Mouse (Mus musculus) forebrain, embryonic 16.5 days (tissue): ENCODE measurements around the gene Erc2. TPM values are rescaled to one million over a fixed set of nuclear protein-coding genes. Genes with fewer than 3 reads are reported as not detected.

Experiments used
- ATAC-seq: fragments of 200-750 bp; cut with Nextera tagmentation; 2 replicates; pipeline ENCODE4 v1.8.0; 2017; ENCODE audit warnings: mild to moderate bottlenecking, moderate library complexity
- H3K27ac ChIP-seq: fragments of 300-500 bp; sonication (generic); 2 replicates; pipeline ENCODE4 v1.5.1; 2014; ENCODE audit warnings: low read length, control low read depth
- H3K27me3 ChIP-seq: fragments of 300-500 bp; sonication (generic); replicated peaks from 2 replicates; pipeline ENCODE4 v1.6.1; 2014; ENCODE audit warnings: low read length; ENCODE audit not compliant: control insufficient read depth, insufficient read depth
- H3K36me3 ChIP-seq: fragments of 300-500 bp; sonication (generic); 2 replicates; pipeline ENCODE4 v1.6.1; 2014; ENCODE audit not compliant: control insufficient read depth, insufficient read depth
- H3K4me1 ChIP-seq: fragments of 300-500 bp; sonication (generic); replicated peaks from 2 replicates; pipeline ENCODE4 v1.6.1; 2014; ENCODE audit warnings: low read length; ENCODE audit not compliant: control insufficient read depth, insufficient read depth
- H3K4me2 ChIP-seq: fragments of 300-500 bp; sonication (generic); 2 replicates; pipeline ENCODE4 v1.6.1; 2014; ENCODE audit warnings: mild to moderate bottlenecking, low read length, control low read depth
- H3K4me3 ChIP-seq: fragments of 300-500 bp; sonication (generic); replicated peaks from 2 replicates; pipeline ENCODE4 v1.5.1; 2014; ENCODE audit warnings: mild to moderate bottlenecking, low read length, control low read depth
- H3K9ac ChIP-seq: fragments of 300-500 bp; sonication (generic); replicated peaks from 2 replicates; pipeline ENCODE4 v1.6.1; 2014; ENCODE audit warnings: low read depth, low read length, control low read depth
- H3K9me3 ChIP-seq: fragments of 300-500 bp; sonication (generic); 2 replicates; pipeline ENCODE4 v1.6.1; 2016; ENCODE audit warnings: low read length; ENCODE audit not compliant: control insufficient read depth
- WGBS: fragments of 180-500 bp; shearing (Covaris S2); extraction: QIAGEN DNeasy Blood & Tissue Kit; methylation state at CpG from one replicate; pipeline ENCODE4 v1.1.7; 2014; 5-methylcytosine and 5-hydroxymethylcytosine counted together
- polyA plus RNA-seq: library from polyadenylated mRNA; unstranded; fragments of >200 nt; fragmentation: Nextera tagmentation; extraction: Ambion mirVana; gene quantifications from 2 replicates; pipeline ENCODE4 v1.2.1, GENCODE M21; 2015

The Erc2 gene
- polyA plus RNA-seq, 1 experiment from 2014 or later, result 78.0 TPM

DNA sequence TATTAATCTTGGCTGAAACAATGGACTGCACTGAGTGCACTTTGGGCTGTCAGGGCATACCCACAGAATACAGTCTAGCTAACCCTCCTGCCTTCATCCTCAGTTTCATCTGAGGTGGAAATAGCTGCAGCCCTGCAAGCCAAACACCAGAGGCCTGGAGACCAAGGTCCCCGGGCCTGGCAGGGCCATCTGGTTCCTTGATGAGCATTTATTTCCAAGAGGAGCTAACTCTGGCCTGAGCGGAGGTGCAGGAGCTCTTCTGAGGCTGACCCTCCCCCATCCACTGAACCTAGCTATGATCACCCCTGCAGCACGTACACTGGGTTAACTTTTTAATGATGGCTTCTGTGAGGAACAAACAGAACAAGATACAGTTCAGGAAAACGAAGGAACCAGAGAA lies 108.9 kb downstream of the Erc2 start:
- H3K27ac ChIP-seq, result no peak overlapping the region
- 0 out of 2 replicates have a peak, but pooled peaks cover 2% of the 10 kb centered on the region for H3K4me1 ChIP-seq
- H3K4me3 ChIP-seq, result no peak overlapping the region
- no peaks in the 10 kb centered on the region for H3K36me3 ChIP-seq
- H3K4me2 ChIP-seq, result no peak overlapping the region
- no peaks in the 10 kb centered on the region for H3K27me3 ChIP-seq
- 47% methylated on average over 4 of the region's 4 CpGs for WGBS
- no peaks in the 10 kb centered on the region for H3K9me3 ChIP-seq
- no peak for ATAC-seq
- no peak overlapping the region for H3K9ac ChIP-seq

DNA sequence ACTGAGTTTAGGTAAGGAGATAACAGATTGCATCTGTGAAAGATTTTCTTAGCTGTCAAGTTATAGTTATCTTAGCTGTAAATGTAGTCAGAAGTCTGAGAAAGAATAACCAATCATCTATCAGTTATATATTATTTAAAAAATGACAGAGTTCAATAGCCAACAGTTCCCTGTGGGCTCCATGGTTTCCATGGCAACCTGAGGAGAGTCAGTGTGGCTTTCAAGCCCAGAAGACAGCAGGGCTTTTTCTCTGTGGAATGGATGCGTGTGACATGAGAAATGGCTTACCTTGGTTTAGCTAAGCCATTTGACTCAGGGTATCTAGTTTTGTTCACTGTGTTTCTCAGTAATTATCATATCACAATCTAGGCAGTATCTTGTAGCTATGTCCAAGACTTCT lies 117.2 kb downstream of the Erc2 start:
- no peaks in the 10 kb centered on the region for H3K9me3 ChIP-seq
- 32% methylated on average over 1 of the region's 1 CpGs for WGBS
- H3K27ac ChIP-seq, result no peak overlapping the region
- no peak overlapping the region for H3K4me3 ChIP-seq
- no peak overlapping the region for H3K9ac ChIP-seq
- no peak overlapping the region for H3K4me2 ChIP-seq
- ATAC-seq, result no peak
- no peaks in the 10 kb centered on the region for H3K36me3 ChIP-seq
- H3K4me1 ChIP-seq, result no peaks in the 10 kb centered on the region
- H3K27me3 ChIP-seq, result no peaks in the 10 kb centered on the region

DNA sequence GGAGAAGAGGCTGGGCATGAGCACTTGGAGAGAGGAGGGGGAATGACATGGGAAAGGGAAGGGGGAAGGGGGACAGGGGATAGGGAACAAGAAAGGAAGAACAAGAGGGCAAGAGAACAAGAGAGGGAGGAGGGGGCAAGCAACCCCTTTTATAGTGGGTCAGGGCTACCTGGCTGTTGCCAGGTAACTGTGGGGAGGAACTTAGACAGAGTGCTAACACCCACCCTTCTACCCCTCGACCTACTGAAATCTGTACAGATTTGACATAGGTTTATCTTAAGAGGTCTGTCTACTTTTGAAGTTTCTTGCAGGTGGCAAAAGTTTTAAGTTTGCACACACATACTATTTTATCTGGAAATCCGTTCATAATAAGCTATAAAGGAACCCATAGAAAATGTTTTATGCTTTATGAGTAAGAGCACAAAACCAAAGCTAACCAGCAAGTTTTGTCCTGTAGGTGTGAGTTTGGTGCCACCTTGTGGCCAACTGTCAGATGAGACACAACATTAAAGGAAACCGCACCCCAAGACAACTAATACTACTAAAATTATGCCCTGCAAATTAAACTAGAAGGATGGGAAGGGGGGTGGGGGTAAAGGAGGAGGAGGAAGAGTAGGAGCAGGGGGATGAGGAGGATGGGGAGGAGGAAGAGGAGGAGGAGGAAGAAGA lies 119.2 kb downstream of the Erc2 start:
- no peak overlapping the region for H3K4me2 ChIP-seq
- H3K9me3 ChIP-seq, result no peaks in the 10 kb centered on the region
- no peaks in the 10 kb centered on the region for H3K4me1 ChIP-seq
- H3K4me3 ChIP-seq, result no peak overlapping the region
- H3K27me3 ChIP-seq, result no peaks in the 10 kb centered on the region
- H3K27ac ChIP-seq, result no peak overlapping the region
- no peak overlapping the region for H3K9ac ChIP-seq
- H3K36me3 ChIP-seq, result no peaks in the 10 kb centered on the region
- ATAC-seq, result peak; percentile 49
- WGBS, result 22% methylated on average over 3 of the region's 3 CpGs

DNA sequence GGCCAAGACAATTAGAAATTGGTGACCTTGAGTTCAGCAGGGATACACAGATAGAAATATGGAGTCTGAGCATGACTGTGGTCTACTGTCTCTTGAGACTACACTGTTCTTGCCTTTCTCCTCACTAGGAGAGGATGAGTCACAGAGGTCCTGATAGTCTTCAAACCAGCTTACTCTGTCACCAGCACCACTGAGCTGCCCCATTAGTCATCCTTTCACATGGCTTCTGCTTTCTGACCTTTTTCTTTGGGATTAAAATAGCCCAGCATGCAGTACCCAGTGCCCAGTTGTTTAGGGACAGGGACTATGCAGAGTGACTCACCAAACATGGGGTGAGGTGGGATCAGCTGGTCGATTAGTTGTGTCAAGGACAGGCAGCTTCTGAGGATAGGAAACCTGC lies 132.1 kb downstream of the Erc2 start:
- 90% methylated on average over 1 of the region's 1 CpGs for WGBS
- Histone ChIP-seq H3K27ac (no peak overlapping the region), H3K9ac (no peak overlapping the region), H3K36me3 (no peaks in the 10 kb centered on the region), H3K4me3 (no peak overlapping the region), H3K4me2 (no peak overlapping the region), H3K27me3 (no peaks in the 10 kb centered on the region), H3K4me1 (no peaks in the 10 kb centered on the region), H3K9me3 (no peaks in the 10 kb centered on the region)
- ATAC-seq, result no peak

DNA sequence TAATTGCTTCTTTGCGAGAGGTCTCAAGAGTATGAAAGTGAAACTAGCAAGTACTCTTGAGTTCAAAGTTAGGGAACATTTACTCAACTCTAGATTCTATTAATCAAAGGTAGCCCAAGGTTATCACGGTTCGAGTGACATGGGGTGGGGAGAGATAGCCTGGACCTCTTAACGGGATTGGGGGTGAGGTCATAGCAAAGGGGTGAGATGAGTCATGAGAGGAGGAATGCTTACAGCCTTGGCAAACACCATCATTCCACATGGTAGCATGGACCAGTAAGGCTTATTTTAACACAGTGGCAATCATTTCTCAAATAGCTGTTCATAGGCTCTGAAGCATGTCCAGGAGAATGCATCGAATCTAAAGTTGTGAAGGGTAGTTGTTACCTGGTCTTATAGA lies 134.7 kb downstream of the Erc2 start:
- H3K27me3 ChIP-seq, result no peaks in the 10 kb centered on the region
- H3K4me2 ChIP-seq, result no peak overlapping the region
- no peaks in the 10 kb centered on the region for H3K9me3 ChIP-seq
- 91% methylated on average over 5 of the region's 5 CpGs for WGBS
- H3K4me1 ChIP-seq, result no peaks in the 10 kb centered on the region
- H3K36me3 ChIP-seq, result no peaks in the 10 kb centered on the region
- no peak overlapping the region for H3K27ac ChIP-seq
- H3K9ac ChIP-seq, result no peak overlapping the region
- ATAC-seq, result no peak
- H3K4me3 ChIP-seq, result no peak overlapping the region

DNA sequence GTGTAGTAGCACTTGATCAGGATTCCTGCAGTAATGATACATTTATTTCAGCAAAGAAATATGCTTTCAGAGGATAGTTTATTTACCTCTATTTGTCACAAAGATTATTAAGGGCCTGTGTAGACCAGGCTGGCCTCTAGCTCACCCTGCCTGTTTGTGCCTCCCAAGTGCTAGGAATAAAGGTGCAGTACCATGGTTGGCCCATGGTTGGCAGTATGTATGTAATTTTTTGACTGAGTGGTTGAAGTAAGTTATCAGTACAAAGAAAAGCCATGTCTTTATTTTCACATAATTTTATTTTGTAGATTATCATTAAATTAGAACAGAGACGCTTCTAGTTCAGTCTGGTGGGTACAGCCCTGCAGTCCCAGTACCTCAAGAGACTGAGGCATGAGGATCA lies 136.0 kb downstream of the Erc2 start:
- H3K4me3 ChIP-seq, result no peak overlapping the region
- no peak for ATAC-seq
- H3K36me3 ChIP-seq, result no peaks in the 10 kb centered on the region
- H3K4me2 ChIP-seq, result no peak overlapping the region
- no peaks in the 10 kb centered on the region for H3K9me3 ChIP-seq
- WGBS, result 91% methylated on average over 1 of the region's 1 CpGs
- no peak overlapping the region for H3K9ac ChIP-seq
- H3K4me1 ChIP-seq, result no peaks in the 10 kb centered on the region
- no peak overlapping the region for H3K27ac ChIP-seq
- H3K27me3 ChIP-seq, result no peaks in the 10 kb centered on the region

DNA sequence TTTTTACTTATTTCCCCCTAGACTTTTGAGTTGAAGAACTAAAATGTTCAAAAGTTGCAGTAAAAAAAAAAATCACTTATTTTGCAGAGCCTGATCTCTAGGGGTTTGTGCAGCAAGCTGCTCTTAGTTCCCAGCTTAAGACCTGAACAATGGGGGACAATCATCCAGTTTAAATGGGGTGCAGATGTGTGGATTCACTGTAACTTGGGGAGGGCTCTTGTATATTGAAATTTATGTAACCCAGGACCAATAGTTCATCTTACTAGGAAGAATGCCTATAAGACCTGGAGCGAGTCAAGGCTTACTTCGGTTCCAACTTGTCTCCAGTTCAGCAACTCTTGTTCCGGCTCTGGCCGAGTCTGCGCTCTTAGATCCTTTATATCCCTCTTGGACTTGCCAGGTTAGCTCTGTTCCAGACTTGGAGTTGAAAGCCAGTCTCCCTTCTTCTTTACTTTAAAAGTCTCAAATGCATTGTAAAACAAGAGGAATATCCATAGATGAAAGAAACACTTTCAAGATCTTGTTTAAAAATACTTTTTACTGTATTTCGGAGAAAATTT lies 136.9 kb downstream of the Erc2 start:
- WGBS, result 93% methylated on average over 6 of the region's 6 CpGs
- no peak overlapping the region for H3K4me3 ChIP-seq
- H3K27ac ChIP-seq, result no peak overlapping the region
- no peak overlapping the region for H3K4me2 ChIP-seq
- no peaks in the 10 kb centered on the region for H3K36me3 ChIP-seq
- no peaks in the 10 kb centered on the region for H3K27me3 ChIP-seq
- ATAC-seq, result no peak
- H3K9ac ChIP-seq, result no peak overlapping the region
- H3K9me3 ChIP-seq, result no peaks in the 10 kb centered on the region
- H3K4me1 ChIP-seq, result no peaks in the 10 kb centered on the region

DNA sequence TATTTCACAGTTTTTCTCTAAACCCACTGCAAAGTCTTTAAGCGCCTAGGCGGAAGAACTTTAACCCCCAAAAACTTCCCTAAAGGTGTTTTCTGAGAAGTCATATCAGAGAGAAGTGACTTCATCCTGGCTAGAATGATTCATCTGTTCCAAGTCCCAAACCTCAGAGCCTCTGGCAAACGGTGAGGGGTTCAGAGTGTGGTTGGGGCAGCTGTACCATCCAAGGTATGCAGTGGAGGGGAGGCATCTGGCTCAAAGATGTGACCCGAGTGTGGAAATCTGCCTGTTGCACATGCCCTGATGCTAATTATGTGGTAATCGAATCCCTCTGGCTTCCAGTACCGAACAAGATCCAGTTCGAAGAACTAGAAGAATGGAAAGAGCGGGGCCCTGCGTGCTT lies 137.8 kb downstream of the Erc2 start:
- no peaks in the 10 kb centered on the region for H3K36me3 ChIP-seq
- H3K4me1 ChIP-seq, result no peaks in the 10 kb centered on the region
- ATAC-seq, result no peak
- no peaks in the 10 kb centered on the region for H3K27me3 ChIP-seq
- no peak overlapping the region for H3K4me3 ChIP-seq
- 87% methylated on average over 9 of the region's 9 CpGs for WGBS
- no peak overlapping the region for H3K9ac ChIP-seq
- H3K4me2 ChIP-seq, result no peak overlapping the region
- no peak overlapping the region for H3K27ac ChIP-seq
- H3K9me3 ChIP-seq, result no peaks in the 10 kb centered on the region

DNA sequence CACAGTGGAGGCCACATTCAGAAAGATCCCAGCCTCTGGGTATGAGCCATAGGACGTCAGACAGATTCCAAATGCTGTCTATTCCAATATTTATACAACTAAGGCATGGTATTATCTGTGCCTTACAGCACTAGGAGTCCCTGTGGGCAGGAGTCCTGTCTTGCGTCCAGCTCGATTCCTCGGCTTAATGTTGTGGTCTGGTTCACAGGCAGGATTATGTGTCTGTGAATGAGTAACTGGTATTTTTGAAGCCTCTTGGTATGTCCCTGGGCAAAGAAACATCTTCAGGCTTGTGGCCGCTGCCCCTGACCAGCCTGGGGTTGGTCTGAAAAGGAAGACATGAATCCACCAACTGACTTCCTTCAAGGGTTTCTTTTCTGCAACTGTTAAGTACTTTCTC lies 153.1 kb downstream of the Erc2 start:
- Histone ChIP-seq H3K36me3 (peaks cover 4% of the 10 kb centered on the region; the same call in 1 of the 2 replicates), H3K4me1 (peaks cover 3% of the 10 kb centered on the region), H3K9ac (no peak overlapping the region), H3K9me3 (no peaks in the 10 kb centered on the region), H3K4me2 (no peak overlapping the region), H3K4me3 (no peak overlapping the region), H3K27ac (no peak overlapping the region), H3K27me3 (no peaks in the 10 kb centered on the region)
- 36% methylated on average over 5 of the region's 5 CpGs for WGBS
- no peak for ATAC-seq

DNA sequence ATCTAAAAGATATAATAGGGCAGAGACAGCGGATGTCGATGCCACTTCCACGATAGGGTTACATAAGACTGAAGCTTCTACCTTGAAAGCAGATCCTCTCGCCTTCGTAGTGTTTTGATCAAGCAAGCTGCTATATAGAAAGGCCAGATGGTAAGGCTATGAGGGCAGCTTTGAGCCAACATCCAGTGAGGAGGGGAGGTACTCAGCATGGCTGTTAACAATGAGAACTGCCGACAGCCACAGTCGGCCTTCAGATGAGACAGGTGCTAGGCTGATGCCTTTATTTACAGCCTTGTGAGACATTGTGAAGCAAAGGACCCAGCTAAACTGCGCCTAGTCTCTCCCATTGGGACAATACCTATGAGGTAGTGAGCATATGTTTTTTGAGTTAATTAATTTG lies 156.3 kb downstream of the Erc2 start:
- ATAC-seq, result peak; percentile 50
- no peaks in the 10 kb centered on the region for H3K27me3 ChIP-seq

More for the DNA sequence above, 156.3 kb downstream of the Erc2 start:
- Histone ChIP-seq H3K36me3 (peaks cover 4% of the 10 kb centered on the region; the same call in 1 of the 2 replicates), H3K4me1 (peaks cover 3% of the 10 kb centered on the region), H3K9me3 (no peaks in the 10 kb centered on the region), H3K4me2 (no peak overlapping the region), H3K4me3 (no peak overlapping the region), H3K9ac (no peak overlapping the region), H3K27ac (no peak overlapping the region)
- 45% methylated on average over 8 of the region's 8 CpGs for WGBS
